24 mouse cellular contexts compared by ENCODE assay signal in genomic region chr2:167939204-167939603, GRCm38 (mm10). TPM values are rescaled to one million over a fixed set of nuclear protein-coding genes. Genes with fewer than 3 reads are reported as not detected.
DNase-seq lines count a peak whose midpoint lies in the region; ATAC-seq and TF ChIP-seq lines count a peak whose summit lies in the region.
"Had no signal": no experiment of that assay in that cellular context is flagged by ENCODE, and none has a peak within 500 bp of the region (broad histone marks: within the 10 kb centered on the region; RNA-seq: fewer than 3 reads in every experiment).

No protein-coding gene starts in this region.

- no peak overlapping the region for H3K4me3 ChIP-seq in heart, embryonic 10.5 days
- no peak overlapping the region for H3K4me3 ChIP-seq in heart, embryonic 16.5 days (ENCODE audit: low read length)
- H3K4me3 ChIP-seq in heart, adult 2 months, result no peak overlapping the region
- no peak overlapping the region for H3K4me3 ChIP-seq in lung, embryonic 16.5 days (ENCODE audit: low read length)
- H3K4me3 ChIP-seq: embryonic facial prominence, embryonic 15.5 days; forebrain, embryonic 15.5 days; limb, embryonic 13.5 days; liver, embryonic 13.5 days had no signal

- no peaks in the 10 kb centered on the region for H3K9me3 ChIP-seq in heart, embryonic 10.5 days
- H3K9me3 ChIP-seq in heart, embryonic 16.5 days (replicated peaks; ENCODE audit: control insufficient read depth, low read length), result no peaks in the 10 kb centered on the region
- no peaks in the 10 kb centered on the region for H3K9me3 ChIP-seq in lung, embryonic 16.5 days (ENCODE audit: control insufficient read depth, low read length)
- H3K9me3 ChIP-seq: embryonic facial prominence, embryonic 15.5 days; forebrain, embryonic 15.5 days; limb, embryonic 13.5 days; liver, embryonic 13.5 days had no signal

- TF ChIP-seq CTCF in heart, adult 2 months (IDR thresholded peaks at IDR 0.05), result no peak

- no peaks in the 10 kb centered on the region for H3K36me3 ChIP-seq in heart, embryonic 10.5 days
- no peaks in the 10 kb centered on the region for H3K36me3 ChIP-seq in heart, embryonic 16.5 days (ENCODE audit: control insufficient read depth, insufficient read depth)
- H3K36me3 ChIP-seq in heart, adult 2 months (ENCODE audit: control insufficient read depth, insufficient read depth, low read length), result no peaks in the 10 kb centered on the region; the same call in 1 of the 2 replicates
- no peaks in the 10 kb centered on the region for H3K36me3 ChIP-seq in lung, embryonic 16.5 days (ENCODE audit: control insufficient read depth, insufficient read depth, low read length)
- H3K36me3 ChIP-seq: embryonic facial prominence, embryonic 15.5 days; forebrain, embryonic 15.5 days; limb, embryonic 13.5 days had no signal

- intact Hi-C loops in heart, adult 2 months (cut with DNase I), result no loop called here

- H3K27ac ChIP-seq in heart, embryonic 10.5 days, result peak overlapping the region; percentile 56; the same call in 1 of the 2 replicates
- no peak overlapping the region; the same call in 1 of the 2 replicates for H3K27ac ChIP-seq in heart, embryonic 16.5 days (ENCODE audit: low read length)
- H3K27ac ChIP-seq in heart, adult 2 months, result no peak overlapping the region
- H3K27ac ChIP-seq in lung, embryonic 16.5 days (ENCODE audit: low read length), result peak overlapping the region; percentile 9; the same call in 1 of the 2 replicates
- H3K27ac ChIP-seq: embryonic facial prominence, embryonic 15.5 days; forebrain, embryonic 15.5 days; hindbrain, embryonic 14.5 days; limb, embryonic 13.5 days; liver, embryonic 13.5 days; macrophage had no signal

- 56% methylated on average over 4 of the region's 4 CpGs for whole genome bisulfite sequencing in heart, embryonic 10.5 days
- 70% methylated on average over 4 of the region's 4 CpGs for WGBS in heart, embryonic 16.5 days
- WGBS in heart, adult 2 months, result 70% methylated on average over 4 of the region's 4 CpGs
- WGBS in lung, embryonic 16.5 days, result 55% methylated on average over 4 of the region's 4 CpGs

- H3K9ac ChIP-seq in heart, embryonic 16.5 days (ENCODE audit: low read length), result peak overlapping the region; percentile 32
- H3K9ac ChIP-seq in heart, adult 2 months (ENCODE audit: low read depth, low read length), result no peak overlapping the region
- H3K9ac ChIP-seq in lung, embryonic 16.5 days (ENCODE audit: low read length), result no peak overlapping the region
- H3K9ac ChIP-seq: embryonic facial prominence, embryonic 15.5 days; forebrain, embryonic 15.5 days; hindbrain, embryonic 14.5 days; limb, embryonic 13.5 days; liver, embryonic 13.5 days had no signal

- H3K27me3 ChIP-seq in heart, embryonic 10.5 days (ENCODE audit: insufficient read depth, poor library complexity, severe bottlenecking), result no peaks in the 10 kb centered on the region
- no peaks in the 10 kb centered on the region for H3K27me3 ChIP-seq in heart, embryonic 16.5 days (ENCODE audit: control insufficient read depth, insufficient read depth, low read length)
- no peaks in the 10 kb centered on the region for H3K27me3 ChIP-seq in heart, adult 2 months (ENCODE audit: control insufficient read depth, insufficient read depth, low read length)
- no peaks in the 10 kb centered on the region for H3K27me3 ChIP-seq in lung, embryonic 16.5 days (ENCODE audit: control insufficient read depth, insufficient read depth, low read depth, low read length)
- H3K27me3 ChIP-seq: embryonic facial prominence, embryonic 15.5 days; forebrain, embryonic 15.5 days; limb, embryonic 13.5 days; liver, embryonic 13.5 days had no signal

- no peak for TF ChIP-seq EP300 in heart, adult 2 months (IDR thresholded peaks at IDR 0.05; ENCODE audit: insufficient read depth, low read depth, low read length)

- no peak overlapping the region for H3K4me2 ChIP-seq in heart, embryonic 16.5 days (ENCODE audit: low read depth, low read length)
- H3K4me2 ChIP-seq in lung, embryonic 16.5 days (ENCODE audit: low read depth, low read length), result no peak overlapping the region
- H3K4me2 ChIP-seq: embryonic facial prominence, embryonic 15.5 days; forebrain, embryonic 15.5 days; hindbrain, embryonic 14.5 days; limb, embryonic 13.5 days; liver, embryonic 13.5 days; midbrain, embryonic 11.5 days had no signal

- TF ChIP-seq POLR2A in heart, adult 2 months (IDR thresholded peaks at IDR 0.05; ENCODE audit: insufficient read depth, low read depth, low read length), result no peak

- H3K79me2 ChIP-seq in heart, adult 2 months (replicated peaks; ENCODE audit: control insufficient read depth, insufficient read depth, low read length), result peaks cover 6% of the 10 kb centered on the region

- peaks cover 87% of the 10 kb centered on the region for H3K4me1 ChIP-seq in heart, embryonic 10.5 days
- H3K4me1 ChIP-seq in heart, embryonic 16.5 days (ENCODE audit: control insufficient read depth, insufficient read depth, low read length), result peaks cover 71% of the 10 kb centered on the region
- peaks cover 44% of the 10 kb centered on the region for H3K4me1 ChIP-seq in heart, adult 2 months (ENCODE audit: control insufficient read depth, insufficient read depth, low read length)
- peaks cover 51% of the 10 kb centered on the region for H3K4me1 ChIP-seq in lung, embryonic 16.5 days (replicated peaks; ENCODE audit: control insufficient read depth, insufficient read depth, low read length)

- DNase-seq in heart, embryonic 10.5 days (ENCODE audit: low spot score), result no peak
- no peak for DNase-seq in heart, adult 9 months (ENCODE audit: low spot score in 2 of 2)
- DNase-seq in heart, adult 2 months, result no peak
- DNase-seq in lung, postnatal 14 days, result no peak
- DNase-seq in induced T-regulatory cell, adult 2 months (ENCODE audit: low read depth), result peak; percentile 48
- DNase-seq in yolk sac, embryonic 10.5 days (ENCODE audit: low spot score), result no peak
- DNase-seq: adrenal gland, postnatal 36 days; cerebellum, adult 11 months; cerebellum, adult 9-11 months; gastrocnemius, postnatal 25 days; heart, postnatal 36 days; kidney, adult 8-10 months; kidney, postnatal 14 days; liver, embryonic 13.5 days; lung, adult 2 months had no signal

- no peak for ATAC-seq in heart, embryonic 16.5 days (replicated peaks; ENCODE audit: extremely low read depth, insufficient read depth, low FRiP score)
- no peak for ATAC-seq in lung, embryonic 16.5 days (ENCODE audit: low read depth)
- ATAC-seq: CD4-positive, CD25-positive, alpha-beta regulatory T cell, adult 4 months; forebrain, embryonic 15.5 days had no signal

RNA-seq across cellular contexts. Expression of gene Ptpn1, which starts 7.3 kb away (rescaled TPM):
- polyA plus RNA-seq in heart, embryonic 10.5 days (2016; fragmentation: Nextera tagmentation; extraction: Ambion mirVana), result 45.3 and 58.3 TPM in 2 replicates
- polyA plus RNA-seq in heart, embryonic 16.5 days (2015; fragmentation: Nextera tagmentation; extraction: Ambion mirVana), result 44.7 and 50.8 TPM in 2 replicates
- 10 to 100 TPM; 21.4 to 23.2 TPM for total RNA-seq in heart, adult 2 months (2021)
- 15.7 and 17.6 TPM in 2 replicates for polyA plus RNA-seq in heart, adult 2 months (2012; rRNA removed)
- polyA plus RNA-seq in lung, embryonic 16.5 days (2015; fragmentation: Nextera tagmentation; extraction: Ambion mirVana), result 56.3 and 73.3 TPM in 2 replicates

Comparison
In these comparisons a context has a peak if more than half of its experiments do, and no peak if none do; other contexts are left out.
1. H3K27ac ChIP-seq: peak in heart, embryonic 10.5 days (single experiment) and lung, embryonic 16.5 days (single experiment); none in heart, embryonic 16.5 days (single experiment) and heart, adult 2 months (single experiment).